Mouse (Mus musculus): Measurements from ENCODE around the gene Hs6st1.

GRCm38 (mm10) chr1:36070190-36070589, 2.0 kb downstream of the Hs6st1 start:
- no peak for TF ChIP-seq CTCF (IDR thresholded peaks at IDR 0.05; ENCODE audit: low read depth, low read length)
- TF ChIP-seq POLR2A (IDR thresholded peaks at IDR 0.05; ENCODE audit: insufficient read depth, low read length) = no peak

Data from ES-Bruce4 (cell line).